Mouse (Mus musculus) left cerebral cortex, adult 2 months (tissue): ENCODE measurements at regions not wholly inside any gene's neighbourhood (a gene's known extent, or its start where the extent isn't known, plus 50 kb on each side); places are given as distances from the start of the nearest gene placed in this dataset.

Source experiments
- DNase-seq, 2 experiments: peaks; one replicate each; pipeline ENCODE4 v3.0.0; 2021 to 2022; ENCODE audit warnings: low spot score in 2 of 2, mixed read lengths in 1 of 2; ENCODE audit errors: extremely low spot score in 1 of 2
- H3K27ac ChIP-seq: fragments of 200-600 bp; 2 replicates; pipeline ENCODE4 v1.8.1; 2022
- H3K4me3 ChIP-seq: fragments of 200-600 bp; 2 replicates; pipeline ENCODE4 v1.8.1; 2022
- CTCF ChIP-seq: fragments of 200-600 bp; IDR thresholded peaks from 2 replicates; pipeline ENCODE4 v1.8.1; 2022; ENCODE audit warnings: antibody characterized with exemption, mild to moderate bottlenecking, moderate library complexity
- intact Hi-C: fragments of 180-260 bp; cut with DNase I; formaldehyde crosslinking; loops from one replicate; pipeline ENCODE4 v1.15.1; 2025

DNA sequence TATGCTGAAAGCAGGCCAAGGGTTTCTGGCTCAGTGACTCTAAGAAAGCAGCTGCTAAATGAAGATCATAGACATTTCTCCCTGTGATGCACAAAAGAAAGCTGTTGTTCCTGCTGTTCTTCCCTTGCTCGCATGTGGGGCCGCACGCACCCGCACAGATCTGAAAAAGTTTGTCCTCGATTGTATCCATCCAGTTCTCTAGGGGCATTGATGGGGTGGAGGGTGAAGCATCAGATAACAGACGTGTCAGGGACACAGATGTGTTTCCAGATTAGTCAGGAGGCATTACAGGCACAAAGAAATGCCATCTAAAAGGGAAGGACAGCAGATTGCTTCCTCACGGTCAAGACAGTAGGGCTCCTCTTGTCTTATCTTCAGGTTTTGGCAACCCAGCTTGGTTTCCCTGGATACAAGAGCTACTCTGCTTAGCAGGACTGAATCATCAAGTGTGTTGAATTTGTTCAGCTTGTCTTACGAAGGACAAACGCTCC, 2001.3 kb downstream of the Pcdh9 start:
- H3K27ac ChIP-seq: peak overlapping the region; percentile 68
- DNase-seq: peak; percentile 11 to 33
- no peak for TF ChIP-seq CTCF
- intact Hi-C loops: no loop called here
- no peak overlapping the region for H3K4me3 ChIP-seq

DNA sequence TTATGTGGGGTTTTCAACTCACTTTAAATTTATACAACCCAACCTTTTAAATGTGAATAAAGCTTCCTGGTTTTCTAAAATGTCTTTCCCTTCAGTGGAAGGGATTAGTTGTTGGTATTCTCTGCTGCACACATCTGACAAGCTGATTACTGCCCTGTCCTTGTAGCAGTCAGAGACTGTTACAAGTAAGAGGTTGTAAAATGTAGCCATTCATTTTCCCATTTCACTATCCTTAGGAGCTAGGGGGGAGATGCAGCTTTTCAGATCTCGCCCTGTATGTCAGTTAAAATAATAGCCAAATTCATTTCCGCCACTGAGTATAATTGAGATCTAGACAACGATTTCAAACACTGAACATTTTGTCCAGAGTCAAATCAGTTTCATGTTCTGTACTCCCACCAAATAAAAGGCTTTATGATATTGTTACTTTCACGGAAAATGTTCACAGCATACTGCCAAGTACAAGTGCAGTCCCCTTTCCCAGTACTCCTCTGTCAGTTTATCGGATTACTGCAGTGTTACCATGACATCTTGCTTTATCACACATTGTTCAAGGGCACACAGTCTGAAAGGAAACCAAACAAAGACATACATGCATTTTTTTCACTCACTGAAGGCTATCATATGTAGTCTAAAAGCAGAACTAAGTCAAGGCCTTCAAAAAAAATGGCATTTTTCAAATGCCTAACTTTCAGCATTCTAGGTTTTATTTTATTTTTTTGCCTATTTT, 2024.4 kb downstream of the Pcdh9 start:
- no peak overlapping the region for H3K4me3 ChIP-seq
- DNase-seq: no peak
- H3K27ac ChIP-seq: no peak overlapping the region
- intact Hi-C loops: loop anchor here (2.0 kb wide), 1 partner anchor 21 kb away; no protein-coding TSS in a partner anchor
- no peak for TF ChIP-seq CTCF

DNA sequence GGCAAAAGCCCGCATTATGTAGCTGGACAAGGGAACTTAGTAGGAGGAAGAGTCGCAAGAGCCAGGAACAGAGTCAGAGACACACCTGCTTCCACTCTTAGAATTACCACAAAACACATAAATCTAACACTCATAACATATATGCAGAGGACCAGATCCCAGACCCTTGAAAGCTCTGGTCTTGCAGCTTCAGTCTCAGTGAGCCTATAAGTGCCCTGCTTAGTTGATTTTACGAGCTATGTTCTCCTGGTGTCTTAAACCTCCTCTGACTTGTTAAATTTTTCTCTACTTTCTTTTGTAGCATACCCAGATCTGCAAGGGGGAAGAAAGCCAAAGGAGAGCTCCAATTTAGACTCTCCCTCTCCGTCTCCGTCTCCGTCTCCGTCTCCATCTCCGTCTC, 2038.2 kb downstream of the Pcdh9 start:
- no peak overlapping the region for H3K4me3 ChIP-seq
- H3K27ac ChIP-seq: no peak overlapping the region
- no peak for TF ChIP-seq CTCF
- DNase-seq: no peak
- intact Hi-C loops: no loop called here
